Mouse (Mus musculus) hindbrain, embryonic 10.5 days (tissue): ENCODE measurements around the gene Rasgrp1. TPM values are rescaled to one million over a fixed set of nuclear protein-coding genes. Genes with fewer than 3 reads are reported as not detected.

ENCODE experiments used
- DNase-seq: peaks from one replicate; pipeline ENCODE4 v3.0.0-alpha.2; 2017; ENCODE audit warnings: low spot score
- H3K27ac ChIP-seq: fragments of 300-500 bp; sonication (generic); 2 replicates; pipeline ENCODE4 v1.5.1; 2016; ENCODE audit warnings: mild to moderate bottlenecking, moderate library complexity
- H3K27me3 ChIP-seq: fragments of 300-500 bp; sonication (generic); 2 replicates; pipeline ENCODE4 v1.6.1; 2016; ENCODE audit warnings: mild to moderate bottlenecking; ENCODE audit not compliant: poor library complexity, insufficient read depth, severe bottlenecking
- H3K36me3 ChIP-seq: fragments of 300-500 bp; sonication (generic); 2 replicates; pipeline ENCODE4 v1.6.1; 2016; ENCODE audit warnings: mild to moderate bottlenecking, moderate library complexity
- H3K4me1 ChIP-seq: fragments of 300-500 bp; sonication (generic); replicated peaks from 2 replicates; pipeline ENCODE4 v1.6.1; 2016; ENCODE audit warnings: mild to moderate bottlenecking
- H3K4me3 ChIP-seq: fragments of 300-500 bp; sonication (generic); 2 replicates; pipeline ENCODE4 v1.5.1; 2016; ENCODE audit warnings: mild to moderate bottlenecking, moderate library complexity
- H3K9me3 ChIP-seq: fragments of 300-500 bp; sonication (generic); 2 replicates; pipeline ENCODE4 v1.6.1; 2016; ENCODE audit warnings: mild to moderate bottlenecking, moderate library complexity
- WGBS: fragments of 180-500 bp; shearing (Covaris S2); methylation state at CpG from one replicate; pipeline ENCODE4 v1.1.7; 2016; 5-methylcytosine and 5-hydroxymethylcytosine counted together
- polyA plus RNA-seq: library from polyadenylated mRNA; unstranded; fragments of >200 nt; fragmentation: Nextera tagmentation; extraction: Ambion mirVana; gene quantifications from 2 replicates; pipeline ENCODE4 v1.2.1, GENCODE M21; 2016

Rasgrp1 gene
- polyA plus RNA-seq, 1 experiment from 2014 or later, result 1.1 TPM

DNA sequence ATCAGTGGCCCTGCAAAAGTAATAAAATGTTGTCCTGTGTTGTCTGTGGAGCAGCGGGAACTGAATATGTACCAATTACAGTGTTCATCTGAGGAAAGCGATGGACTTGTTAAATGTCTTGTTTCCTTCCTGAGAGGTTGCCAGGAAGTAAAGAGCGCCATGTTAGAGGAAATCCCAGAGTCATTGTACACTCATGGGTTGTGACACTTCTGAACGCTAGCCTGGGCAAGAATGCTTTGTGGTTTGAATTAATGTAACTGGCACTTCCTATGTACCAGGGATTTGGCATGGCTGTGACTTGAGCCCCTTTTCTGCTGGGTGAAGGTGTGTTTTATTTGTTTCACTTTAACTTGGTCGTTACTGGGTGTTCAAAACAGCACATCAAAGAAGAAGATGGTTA, 80.6 kb downstream of the Rasgrp1 start:
- peaks cover 85% of the 10 kb centered on the region for H3K36me3 ChIP-seq
- DNase-seq, result no peak
- no peaks in the 10 kb centered on the region for H3K9me3 ChIP-seq

DNA sequence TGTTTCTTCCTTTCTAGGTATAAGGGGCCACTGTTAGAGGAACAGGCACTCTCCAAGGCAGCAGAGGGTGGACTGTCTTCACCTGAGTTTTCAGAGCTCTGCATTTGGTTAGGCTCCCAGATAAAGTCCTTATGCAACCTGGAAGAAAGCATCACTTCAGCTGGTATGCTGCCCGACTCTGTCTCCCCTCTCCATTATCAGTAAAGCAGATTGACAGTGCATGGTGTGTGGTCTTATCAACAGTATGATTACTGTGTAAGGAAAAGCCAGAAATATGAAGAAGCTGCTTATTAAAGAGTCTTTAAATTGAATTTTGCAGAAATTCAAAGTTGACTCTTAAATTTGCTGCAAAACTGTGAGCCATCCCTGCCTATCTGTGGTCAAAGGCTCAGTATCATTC, 85.2 kb downstream of the Rasgrp1 start:
- H3K9me3 ChIP-seq, result no peaks in the 10 kb centered on the region
- no peak for DNase-seq
- H3K4me1 ChIP-seq, result no peaks in the 10 kb centered on the region
- no peaks in the 10 kb centered on the region for H3K27me3 ChIP-seq
- no peak overlapping the region for H3K4me3 ChIP-seq
- no peak overlapping the region for H3K27ac ChIP-seq
- peaks cover 57% of the 10 kb centered on the region for H3K36me3 ChIP-seq
- 86% methylated on average over 1 of the region's 1 CpGs for WGBS

More for the DNA sequence above, 80.6 kb downstream of the Rasgrp1 start:
- Histone ChIP-seq H3K27me3 (no peaks in the 10 kb centered on the region), H3K4me3 (no peak overlapping the region), H3K4me1 (no peaks in the 10 kb centered on the region), H3K27ac (no peak overlapping the region)
- WGBS, result 94% methylated on average over 5 of the region's 5 CpGs

DNA sequence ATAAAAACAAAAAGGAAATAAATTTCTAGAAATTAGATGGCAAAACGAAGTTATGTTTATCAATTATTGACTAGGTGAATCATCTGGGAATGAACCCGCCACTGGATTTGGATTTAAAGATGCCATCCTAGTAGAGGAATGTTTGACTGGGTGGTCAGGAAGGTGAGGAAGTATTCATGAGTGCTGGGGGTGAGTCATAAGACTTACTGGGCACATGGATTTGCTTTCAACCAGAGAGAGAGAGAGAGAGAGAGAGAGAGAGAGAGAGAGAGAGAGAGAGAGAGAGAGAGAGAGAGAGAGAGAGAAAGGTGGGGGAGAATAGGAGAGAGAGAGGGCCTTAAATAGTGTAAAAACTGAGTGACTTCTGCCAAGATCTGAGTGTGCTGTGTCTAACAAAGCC, 87.4 kb downstream of the Rasgrp1 start:
- WGBS, result 84% methylated on average over 2 of the region's 2 CpGs
- Histone ChIP-seq H3K27ac (no peak overlapping the region), H3K9me3 (no peaks in the 10 kb centered on the region), H3K36me3 (peaks cover 39% of the 10 kb centered on the region), H3K4me3 (no peak overlapping the region), H3K27me3 (no peaks in the 10 kb centered on the region), H3K4me1 (peaks cover 10% of the 10 kb centered on the region)
- no peak for DNase-seq

DNA sequence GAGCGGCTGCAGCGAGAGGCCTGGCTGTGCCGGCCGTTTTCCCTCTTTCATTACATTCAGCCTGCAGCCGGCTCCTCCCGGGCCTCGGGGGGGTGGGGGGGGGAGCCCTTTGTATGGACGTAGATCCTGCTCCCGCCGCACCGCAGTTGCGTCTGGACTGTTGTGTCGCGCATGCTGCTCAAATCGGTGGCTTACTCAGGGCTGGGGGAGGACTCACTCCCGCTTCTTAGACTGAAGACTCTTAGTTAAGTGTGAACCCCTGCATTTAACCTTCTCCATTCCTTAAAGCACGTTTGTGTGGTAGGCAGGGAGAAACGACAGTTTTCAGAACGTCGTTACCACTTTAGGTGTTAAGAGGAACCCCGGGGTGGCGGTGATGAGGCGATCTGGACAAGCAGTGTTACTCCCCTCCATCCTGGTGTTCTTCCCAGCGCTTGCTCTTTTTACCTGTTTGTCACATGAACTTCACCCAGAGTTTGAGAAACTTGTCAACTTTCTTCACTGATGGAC, 92.7 kb downstream of the Rasgrp1 start:
- H3K27ac ChIP-seq, result peak overlapping the region; percentile 99
- no peaks in the 10 kb centered on the region for H3K9me3 ChIP-seq
- H3K4me1 ChIP-seq, result peaks cover 13% of the 10 kb centered on the region
- no peaks in the 10 kb centered on the region for H3K27me3 ChIP-seq
- DNase-seq, result no peak
- H3K36me3 ChIP-seq, result peaks cover 8% of the 10 kb centered on the region; the same call in 1 of the 2 replicates
- H3K4me3 ChIP-seq, result peak overlapping the region; percentile 93
- WGBS, result under 1% methylated on average over 24 of the region's 24 CpGs

DNA sequence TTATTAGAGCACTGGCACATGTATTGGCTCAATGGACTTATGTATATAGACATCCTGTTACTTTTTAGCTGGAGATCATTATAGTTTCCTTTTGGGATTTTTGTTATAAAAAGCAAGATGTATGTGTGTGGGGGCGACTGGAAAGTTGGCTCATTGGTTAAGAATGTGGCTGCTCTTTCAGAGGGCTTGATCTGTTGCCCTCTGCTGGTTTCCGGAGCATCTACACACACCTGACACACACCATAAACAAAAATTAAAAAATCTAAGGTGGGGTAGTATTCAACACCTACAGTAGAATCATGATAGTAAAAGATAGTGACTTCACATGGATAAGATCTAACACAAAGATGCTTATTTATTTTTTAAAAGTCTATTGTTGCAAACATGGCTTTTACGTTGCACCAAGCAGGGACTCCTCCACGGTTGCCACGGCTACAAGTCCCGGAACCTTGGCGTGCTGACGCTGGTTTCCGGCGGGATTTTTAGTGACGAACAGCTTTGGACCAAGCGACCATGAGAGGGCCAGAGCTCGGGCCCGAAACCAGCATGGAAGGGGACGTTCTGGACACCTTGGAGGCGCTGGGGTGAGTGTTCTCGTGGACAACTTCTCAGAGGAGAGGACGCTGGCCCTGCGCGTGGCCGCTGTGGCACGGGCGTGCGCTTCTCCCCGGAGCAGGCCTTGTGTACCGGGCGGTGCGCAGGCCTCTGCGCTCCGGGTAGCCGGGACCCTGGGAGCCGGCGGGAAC, 93.4 kb downstream of the Rasgrp1 start, which contains the start of gene Fam98b:
Gene Fam98b (plus strand): TSS at position 485 of the 746 bp plus-strand sequence.
- Histone ChIP-seq H3K27me3 (0 out of 2 replicates have a peak, but pooled peaks cover 3% of the 10 kb centered on the region), H3K27ac (peak within 1 kb of the TSS; percentile 99), H3K4me1 (peaks cover 13% of the 10 kb centered on the region), H3K36me3 (peaks cover 8% of the 10 kb centered on the region; the same call in 1 of the 2 replicates), H3K9me3 (no peaks in the 10 kb centered on the region), H3K4me3 (peak within 1 kb of the TSS; percentile 93)
- under 1% methylated on average over 33 of the region's 33 CpGs for WGBS
- DNase-seq, result peak; percentile 93

DNA sequence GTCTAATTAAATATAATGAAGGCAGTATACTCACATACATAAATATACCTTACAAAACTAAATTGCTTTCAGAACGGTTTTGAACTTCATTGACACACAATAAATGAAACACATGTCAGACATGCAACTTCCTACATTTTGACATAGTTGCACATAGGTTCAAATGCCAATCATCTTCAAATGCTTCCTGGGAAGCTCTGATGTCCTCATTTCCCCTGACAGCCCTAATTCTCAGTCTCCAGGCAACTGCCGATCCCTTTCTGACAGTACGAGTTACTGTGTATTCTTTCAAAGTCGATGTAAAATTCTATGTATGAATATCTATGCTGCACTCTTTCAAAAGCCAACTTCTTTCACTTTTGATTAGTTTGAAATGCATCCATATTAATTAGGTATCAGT, 100.8 kb downstream of the Rasgrp1 start:
- Histone ChIP-seq H3K4me1 (no peaks in the 10 kb centered on the region), H3K27ac (no peak overlapping the region), H3K27me3 (0 out of 2 replicates have a peak, but pooled peaks cover 6% of the 10 kb centered on the region), H3K36me3 (no peaks in the 10 kb centered on the region), H3K4me3 (no peak overlapping the region), H3K9me3 (no peaks in the 10 kb centered on the region)
- no peak for DNase-seq
- 80% methylated on average over 4 of the region's 4 CpGs for WGBS

DNA sequence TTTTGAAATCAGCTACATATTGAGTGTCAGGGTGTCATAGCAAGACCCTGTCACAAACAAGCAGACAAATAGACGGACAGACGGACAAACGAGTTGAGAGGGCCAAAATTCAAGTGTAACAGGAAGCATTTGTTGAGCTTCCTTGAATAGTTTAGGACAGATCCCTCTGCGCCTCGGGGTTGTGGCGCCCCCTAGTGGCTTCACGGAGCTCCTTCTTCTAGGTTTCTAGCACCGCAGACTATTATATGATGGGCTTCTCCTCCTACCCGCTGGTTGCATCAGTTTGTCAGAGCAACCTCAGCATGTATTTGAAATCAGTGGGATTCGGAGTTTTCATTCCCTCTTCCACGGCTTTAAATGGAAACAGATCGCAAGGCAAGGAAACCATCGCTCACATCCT, 111.5 kb downstream of the Rasgrp1 start:
- Histone ChIP-seq H3K27ac (no peak overlapping the region), H3K4me1 (peaks cover 22% of the 10 kb centered on the region), H3K27me3 (peaks cover 6% of the 10 kb centered on the region; the same call in 1 of the 2 replicates), H3K4me3 (no peak overlapping the region), H3K9me3 (no peaks in the 10 kb centered on the region), H3K36me3 (no peaks in the 10 kb centered on the region)
- peak; percentile 88 for DNase-seq
- 7% methylated on average over 13 of the region's 13 CpGs for WGBS

DNA sequence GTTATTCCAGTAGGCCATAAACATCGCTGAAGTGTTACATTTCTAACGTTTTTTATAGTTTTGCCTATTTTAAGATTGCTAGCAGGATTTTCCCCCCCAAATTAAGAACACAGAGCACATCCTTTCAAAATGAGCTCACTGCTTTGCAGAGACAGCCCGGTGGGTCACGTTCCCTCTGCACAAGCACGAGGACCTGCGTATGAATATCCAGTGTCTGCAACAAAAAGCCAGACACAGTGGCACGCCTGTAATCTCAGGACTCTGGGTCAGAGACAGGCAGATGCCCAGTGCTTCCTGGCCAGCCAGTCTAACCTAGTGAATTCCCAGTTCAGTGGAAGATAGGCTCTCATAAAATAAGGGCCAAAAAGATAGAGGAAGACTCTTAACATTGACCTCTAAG, 112.5 kb downstream of the Rasgrp1 start:
- H3K9me3 ChIP-seq, result no peaks in the 10 kb centered on the region
- whole genome bisulfite sequencing, result 80% methylated on average over 7 of the region's 7 CpGs
- H3K27ac ChIP-seq, result peak overlapping the region; percentile 16; the same call in 1 of the 2 replicates
- no peaks in the 10 kb centered on the region for H3K36me3 ChIP-seq
- peaks cover 6% of the 10 kb centered on the region; the same call in 1 of the 2 replicates for H3K27me3 ChIP-seq
- H3K4me3 ChIP-seq, result no peak overlapping the region
- no peak for DNase-seq
- H3K4me1 ChIP-seq, result peaks cover 22% of the 10 kb centered on the region

Other genes with a start within 250 kb of the Rasgrp1 start
- 8.9 and 12.1 TPM in 2 replicates for gene Spred1, start 221.6 kb downstream of the Rasgrp1 start, polyA plus RNA-seq
- gene Fam98b, start 93.3 kb downstream of the Rasgrp1 start, polyA plus RNA-seq, result 15.9 and 19.9 TPM in 2 replicates